ENCODE assay signal across 19 mouse cellular contexts in genomic region chr4:107568159-107568558, GRCm38 (mm10).
DNase-seq lines count a peak whose midpoint lies in the region; ATAC-seq and TF ChIP-seq lines count a peak whose summit lies in the region.
"Had no signal": no experiment of that assay in that cellular context is flagged by ENCODE, and none has a peak within 500 bp of the region (broad histone marks: within the 10 kb centered on the region; RNA-seq: fewer than 3 reads in every experiment).

No protein-coding gene starts in this region.

- no peak overlapping the region for H3K27ac ChIP-seq in forebrain, embryonic 11.5 days (ENCODE audit: low read depth, low read length)
- H3K27ac ChIP-seq in forebrain, embryonic 14.5 days (ENCODE audit: low read depth, low read length) = no peak overlapping the region
- peak overlapping the region; percentile 59 for H3K27ac ChIP-seq in limb, embryonic 10.5 days
- H3K27ac ChIP-seq: heart, adult 2 months; heart, embryonic 15.5 days; left cerebral cortex, adult 2 months; liver, embryonic 13.5 days had no signal

- no peaks in the 10 kb centered on the region for H3K9me3 ChIP-seq in forebrain, embryonic 11.5 days (ENCODE audit: control insufficient read depth, low read length)
- no peaks in the 10 kb centered on the region for H3K9me3 ChIP-seq in forebrain, embryonic 14.5 days (replicated peaks; ENCODE audit: control insufficient read depth, low read length)
- no peaks in the 10 kb centered on the region for H3K9me3 ChIP-seq in limb, embryonic 10.5 days (replicated peaks)
- H3K9me3 ChIP-seq: heart, embryonic 15.5 days; liver, embryonic 13.5 days had no signal

- peak; percentile 68 for DNase-seq in forebrain, embryonic 11.5 days (ENCODE audit: low spot score)
- no peak for DNase-seq in forebrain, embryonic 14.5 days (ENCODE audit: low spot score)
- DNase-seq in kidney, postnatal 4 days = peak; percentile 51 to 65
- DNase-seq in kidney, adult 18-20 months = no peak
- no peak for DNase-seq in brain, embryonic 14.5 days (ENCODE audit: low read depth)
- no peak for DNase-seq in limb, embryonic 10.5 days (ENCODE audit: low spot score)
- DNase-seq in adrenal gland, adult 18-20 months (ENCODE audit: low spot score in 2 of 2) = no peak
- DNase-seq in layer of hippocampus, adult 9-10 months (ENCODE audit: low spot score) = no peak
- DNase-seq: adrenal gland, postnatal 25 days; B cell, adult 2 months; cerebellum, adult 8-10 months; gastrocnemius, postnatal 14 days; heart, adult 2 months; kidney, adult 2 months; liver, embryonic 13.5 days; thymus, postnatal 14 days had no signal

- TF ChIP-seq POLR2A in brain, embryonic 14.5 days (IDR thresholded peaks at IDR 0.05; ENCODE audit: borderline replicate concordance, extremely low read depth, insufficient read depth, insufficient read length, poor library complexity, severe bottlenecking) = no peak

- no peaks in the 10 kb centered on the region for H3K36me3 ChIP-seq in forebrain, embryonic 11.5 days (ENCODE audit: control insufficient read depth, insufficient read depth, low read length)
- H3K36me3 ChIP-seq in forebrain, embryonic 14.5 days (ENCODE audit: control insufficient read depth, insufficient read depth, low read length) = no peaks in the 10 kb centered on the region
- H3K36me3 ChIP-seq in limb, embryonic 10.5 days = no peaks in the 10 kb centered on the region
- H3K36me3 ChIP-seq: heart, embryonic 15.5 days; liver, embryonic 13.5 days had no signal

- H3K4me3 ChIP-seq in forebrain, embryonic 11.5 days (ENCODE audit: low read depth, low read length) = no peak overlapping the region
- no peak overlapping the region for H3K4me3 ChIP-seq in forebrain, embryonic 14.5 days (ENCODE audit: low read depth, low read length)
- H3K4me3 ChIP-seq in limb, embryonic 10.5 days = no peak overlapping the region
- H3K4me3 ChIP-seq: erythroblast, embryonic 14.5 days; heart, adult 2 months; heart, embryonic 15.5 days; left cerebral cortex, adult 2 months; liver, embryonic 13.5 days had no signal

- 66% methylated on average over 21 of the region's 21 CpGs for WGBS in forebrain, embryonic 11.5 days
- WGBS in forebrain, embryonic 14.5 days = 69% methylated on average over 21 of the region's 21 CpGs
- WGBS in limb, embryonic 10.5 days = 77% methylated on average over 21 of the region's 21 CpGs

- peaks cover 13% of the 10 kb centered on the region; the same call in 1 of the 2 replicates for H3K4me1 ChIP-seq in forebrain, embryonic 11.5 days (replicated peaks; ENCODE audit: control insufficient read depth, insufficient read depth, low read length)
- no peaks in the 10 kb centered on the region for H3K4me1 ChIP-seq in forebrain, embryonic 14.5 days (ENCODE audit: control insufficient read depth, insufficient read depth, low read length)
- H3K4me1 ChIP-seq in limb, embryonic 10.5 days = peaks cover 88% of the 10 kb centered on the region

- peak overlapping the region; percentile 8; the same call in 1 of the 2 replicates for H3K9ac ChIP-seq in forebrain, embryonic 11.5 days (ENCODE audit: low read length)
- H3K9ac ChIP-seq in forebrain, embryonic 14.5 days (ENCODE audit: low read length) = no peak overlapping the region
- H3K9ac ChIP-seq: heart, embryonic 15.5 days; liver, embryonic 13.5 days had no signal

- H3K4me2 ChIP-seq in forebrain, embryonic 11.5 days (ENCODE audit: low read depth, low read length, severe bottlenecking) = no peak overlapping the region
- H3K4me2 ChIP-seq in forebrain, embryonic 14.5 days (ENCODE audit: low read length) = no peak overlapping the region
- H3K4me2 ChIP-seq: heart, embryonic 15.5 days; liver, embryonic 13.5 days had no signal

- TF ChIP-seq CTCF in brain, embryonic 14.5 days (IDR thresholded peaks at IDR 0.05; ENCODE audit: borderline replicate concordance, extremely low read depth, insufficient read depth, insufficient read length) = peak; percentile 46

- H3K27me3 ChIP-seq in forebrain, embryonic 11.5 days (ENCODE audit: control insufficient read depth, insufficient read depth, low read length) = no peaks in the 10 kb centered on the region; the same call in 1 of the 2 replicates
- H3K27me3 ChIP-seq in forebrain, embryonic 14.5 days (replicated peaks; ENCODE audit: control insufficient read depth, insufficient read depth, low read length) = no peaks in the 10 kb centered on the region
- H3K27me3 ChIP-seq in limb, embryonic 10.5 days (ENCODE audit: low read depth, poor library complexity, severe bottlenecking) = peaks cover 84% of the 10 kb centered on the region

- no peak for ATAC-seq in forebrain, embryonic 11.5 days (replicated peaks; ENCODE audit: low FRiP score)
- ATAC-seq in forebrain, embryonic 14.5 days = no peak

Comparison
In these comparisons a context has a peak if more than half of its experiments do, and no peak if none do; other contexts are left out.
1. DNase-seq: peak in forebrain, embryonic 11.5 days (single experiment) and kidney, postnatal 4 days (2 of 2); none in forebrain, embryonic 14.5 days (single experiment), kidney, adult 18-20 months (single experiment), brain, embryonic 14.5 days (single experiment), limb, embryonic 10.5 days (single experiment), adrenal gland, adult 18-20 months (0 of 2) and layer of hippocampus, adult 9-10 months (single experiment).